Mouse (Mus musculus) midbrain, embryonic 15.5 days (tissue): ENCODE measurements at regions not wholly inside any gene's neighbourhood (a gene's known extent, or its start where the extent isn't known, plus 50 kb on each side); places are given as distances from the start of the nearest gene placed in this dataset.

Source experiments
- ATAC-seq: fragments of 200-750 bp; cut with Nextera tagmentation; replicated peaks from 2 replicates; pipeline ENCODE4 v1.8.0; 2017; ENCODE audit warnings: moderate TSS enrichment
- H3K27ac ChIP-seq: fragments of 300-500 bp; sonication (generic); 2 replicates; pipeline ENCODE4 v1.5.1; 2015; ENCODE audit warnings: mild to moderate bottlenecking, inconsistent platforms
- H3K27me3 ChIP-seq: fragments of 300-500 bp; sonication (generic); replicated peaks from 2 replicates; pipeline ENCODE4 v1.6.1; 2015; ENCODE audit warnings: inconsistent platforms
- H3K36me3 ChIP-seq: fragments of 300-500 bp; sonication (generic); replicated peaks from 2 replicates; pipeline ENCODE4 v1.6.1; 2015; ENCODE audit warnings: inconsistent platforms
- H3K4me1 ChIP-seq: fragments of 300-500 bp; sonication (generic); 2 replicates; pipeline ENCODE4 v1.6.1; 2015; ENCODE audit warnings: inconsistent platforms
- H3K4me2 ChIP-seq: fragments of 300-500 bp; sonication (generic); 2 replicates; pipeline ENCODE4 v1.6.1; 2015; ENCODE audit warnings: inconsistent platforms, mild to moderate bottlenecking, moderate library complexity
- H3K4me3 ChIP-seq: fragments of 300-500 bp; sonication (generic); 2 replicates; pipeline ENCODE4 v1.5.1; 2015; ENCODE audit warnings: mild to moderate bottlenecking, inconsistent platforms
- H3K9ac ChIP-seq: fragments of 300-500 bp; sonication (generic); 2 replicates; pipeline ENCODE4 v1.6.1; 2015; ENCODE audit warnings: mild to moderate bottlenecking, inconsistent platforms
- H3K9me3 ChIP-seq: fragments of 300-500 bp; sonication (generic); 2 replicates; pipeline ENCODE4 v1.6.1; 2016; ENCODE audit warnings: inconsistent platforms
- WGBS: fragments of 180-500 bp; shearing (Covaris S2); methylation state at CpG from one replicate; pipeline ENCODE4 v1.1.7; 2015; ENCODE audit warnings: mixed read lengths; 5-methylcytosine and 5-hydroxymethylcytosine counted together

DNA sequence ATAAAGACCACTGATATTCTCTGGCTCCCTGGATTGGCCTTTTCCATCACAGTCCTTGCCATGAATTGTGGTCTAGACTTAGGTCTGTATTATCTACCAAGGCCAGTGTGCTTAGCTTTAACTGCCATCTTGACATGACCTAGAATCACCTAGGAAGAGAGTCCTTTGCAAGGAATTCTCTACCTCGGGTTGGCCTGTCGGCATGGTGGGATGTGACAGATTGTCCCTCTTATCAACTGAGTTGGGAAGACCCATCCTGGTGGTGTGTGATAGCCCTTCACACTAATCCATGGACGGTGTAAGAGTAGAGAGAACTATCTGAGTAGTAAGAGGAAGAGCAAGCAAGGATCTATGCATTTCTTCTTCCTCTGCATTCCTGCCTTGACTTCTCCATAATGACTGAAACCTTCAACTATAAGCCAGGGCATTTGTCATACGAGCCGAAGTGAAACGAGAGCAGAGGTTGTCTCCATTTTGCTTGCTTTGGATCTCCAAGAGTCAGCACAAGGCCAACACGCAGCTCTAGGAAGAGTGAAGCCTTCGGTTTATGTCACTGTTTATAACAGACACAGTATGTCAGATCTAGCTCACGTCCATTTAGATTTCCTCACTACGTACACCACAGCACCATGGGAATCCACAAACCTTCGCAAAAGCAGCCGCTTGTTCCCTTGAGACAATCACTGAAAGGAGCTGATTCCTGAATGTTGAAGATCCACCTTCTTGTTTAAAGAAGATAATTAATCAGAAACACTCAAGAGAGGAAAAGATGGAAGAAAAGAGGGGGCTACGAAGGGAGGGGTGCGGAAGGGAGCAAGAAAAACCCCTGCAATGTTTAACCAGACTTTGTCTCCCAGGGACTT lies 190.9 kb upstream of the Rgma start:
- Histone ChIP-seq H3K4me3 (no peak overlapping the region), H3K27me3 (no peaks in the 10 kb centered on the region), H3K27ac (peak overlapping the region; percentile 78), H3K36me3 (no peaks in the 10 kb centered on the region), H3K4me2 (no peak overlapping the region), H3K4me1 (peaks cover 16% of the 10 kb centered on the region), H3K9ac (no peak overlapping the region), H3K9me3 (no peaks in the 10 kb centered on the region)
- ATAC-seq: peak; percentile 46
- 38% methylated on average over 14 of the region's 14 CpGs for WGBS

DNA sequence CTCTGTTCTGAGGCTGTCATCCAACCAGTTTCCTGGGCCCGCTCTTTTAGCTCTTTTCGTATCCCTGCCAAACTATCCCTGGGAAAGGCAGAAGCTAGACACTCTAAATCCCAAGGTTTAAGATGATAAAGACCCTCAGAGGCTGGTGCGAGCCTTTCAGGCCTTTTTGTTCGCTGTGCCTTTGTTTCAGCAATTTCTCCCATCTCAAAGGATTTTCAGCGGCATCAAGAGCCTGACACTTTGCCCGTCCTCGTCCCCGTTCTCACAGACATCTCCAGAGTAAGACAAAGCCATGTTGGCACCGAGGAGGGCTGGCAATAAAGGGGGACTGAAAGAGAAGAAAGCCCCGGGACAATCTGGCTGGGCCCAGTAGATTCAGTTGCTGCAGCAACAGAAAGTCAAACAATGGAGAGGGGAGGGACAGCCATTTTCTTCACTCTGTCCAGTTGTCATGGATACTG lies 190.2 kb upstream of the Rgma start:
- peak; percentile 88 for ATAC-seq
- H3K9me3 ChIP-seq: no peaks in the 10 kb centered on the region
- no peak overlapping the region; the same call in 1 of the 2 replicates for H3K4me2 ChIP-seq
- no peak overlapping the region for H3K9ac ChIP-seq
- H3K4me3 ChIP-seq: no peak overlapping the region
- WGBS: 8% methylated on average over 10 of the region's 10 CpGs
- no peaks in the 10 kb centered on the region for H3K36me3 ChIP-seq
- H3K27ac ChIP-seq: peak overlapping the region; percentile 78
- H3K4me1 ChIP-seq: peaks cover 16% of the 10 kb centered on the region
- no peaks in the 10 kb centered on the region for H3K27me3 ChIP-seq

DNA sequence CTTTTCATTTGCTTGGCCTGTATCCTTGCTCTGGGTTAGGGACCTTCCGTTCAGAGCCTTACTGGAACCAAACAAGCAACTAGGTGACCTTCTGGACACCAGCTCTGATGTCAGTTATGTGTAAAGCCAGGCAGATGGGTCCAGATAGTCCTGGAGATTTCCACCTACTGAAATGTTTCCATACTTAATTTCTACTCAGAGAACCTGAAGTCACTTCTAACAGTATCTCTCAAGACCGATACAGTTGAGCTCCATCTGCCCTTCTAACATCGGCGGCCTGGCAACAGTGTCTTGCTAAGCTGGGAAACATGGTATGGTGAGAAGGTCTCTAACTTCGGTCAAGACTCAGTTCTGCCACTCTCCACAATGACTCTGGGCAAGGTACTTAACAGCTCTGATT lies 189.7 kb upstream of the Rgma start:
- H3K4me1 ChIP-seq: peaks cover 16% of the 10 kb centered on the region
- H3K4me2 ChIP-seq: no peak overlapping the region
- no peaks in the 10 kb centered on the region for H3K9me3 ChIP-seq
- H3K27me3 ChIP-seq: no peaks in the 10 kb centered on the region
- H3K9ac ChIP-seq: no peak overlapping the region
- no peak overlapping the region for H3K4me3 ChIP-seq
- 50% methylated on average over 5 of the region's 5 CpGs for WGBS
- H3K27ac ChIP-seq: peak overlapping the region; percentile 78
- no peaks in the 10 kb centered on the region for H3K36me3 ChIP-seq
- peak; percentile 29 for ATAC-seq

DNA sequence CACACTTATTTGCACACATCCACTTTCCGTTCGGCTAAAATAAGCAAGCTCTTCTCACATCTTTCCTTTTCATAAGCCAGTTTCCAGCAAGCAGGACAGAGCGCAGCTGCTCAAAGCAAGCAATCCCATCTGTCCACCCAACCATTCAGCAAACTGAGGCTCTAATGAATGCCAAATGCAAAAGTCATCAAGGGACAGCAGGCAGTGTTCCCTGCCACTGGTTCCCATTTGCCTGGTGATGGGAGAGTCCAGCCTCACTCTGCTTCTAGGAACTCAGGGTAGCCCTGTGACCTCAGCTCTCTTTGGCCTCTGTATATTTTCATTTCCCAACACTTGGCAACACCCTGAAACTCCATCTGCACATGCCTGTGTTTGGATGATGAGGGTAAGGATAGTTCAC lies 188.8 kb upstream of the Rgma start:
- H3K27ac ChIP-seq: peak overlapping the region; percentile 78; the same call in 1 of the 2 replicates
- peaks cover 20% of the 10 kb centered on the region for H3K4me1 ChIP-seq
- no peak overlapping the region for H3K4me2 ChIP-seq
- no peaks in the 10 kb centered on the region for H3K27me3 ChIP-seq
- 62% methylated on average over 3 of the region's 3 CpGs for WGBS
- H3K4me3 ChIP-seq: no peak overlapping the region
- no peak overlapping the region for H3K9ac ChIP-seq
- no peak for ATAC-seq
- H3K9me3 ChIP-seq: no peaks in the 10 kb centered on the region
- H3K36me3 ChIP-seq: no peaks in the 10 kb centered on the region

DNA sequence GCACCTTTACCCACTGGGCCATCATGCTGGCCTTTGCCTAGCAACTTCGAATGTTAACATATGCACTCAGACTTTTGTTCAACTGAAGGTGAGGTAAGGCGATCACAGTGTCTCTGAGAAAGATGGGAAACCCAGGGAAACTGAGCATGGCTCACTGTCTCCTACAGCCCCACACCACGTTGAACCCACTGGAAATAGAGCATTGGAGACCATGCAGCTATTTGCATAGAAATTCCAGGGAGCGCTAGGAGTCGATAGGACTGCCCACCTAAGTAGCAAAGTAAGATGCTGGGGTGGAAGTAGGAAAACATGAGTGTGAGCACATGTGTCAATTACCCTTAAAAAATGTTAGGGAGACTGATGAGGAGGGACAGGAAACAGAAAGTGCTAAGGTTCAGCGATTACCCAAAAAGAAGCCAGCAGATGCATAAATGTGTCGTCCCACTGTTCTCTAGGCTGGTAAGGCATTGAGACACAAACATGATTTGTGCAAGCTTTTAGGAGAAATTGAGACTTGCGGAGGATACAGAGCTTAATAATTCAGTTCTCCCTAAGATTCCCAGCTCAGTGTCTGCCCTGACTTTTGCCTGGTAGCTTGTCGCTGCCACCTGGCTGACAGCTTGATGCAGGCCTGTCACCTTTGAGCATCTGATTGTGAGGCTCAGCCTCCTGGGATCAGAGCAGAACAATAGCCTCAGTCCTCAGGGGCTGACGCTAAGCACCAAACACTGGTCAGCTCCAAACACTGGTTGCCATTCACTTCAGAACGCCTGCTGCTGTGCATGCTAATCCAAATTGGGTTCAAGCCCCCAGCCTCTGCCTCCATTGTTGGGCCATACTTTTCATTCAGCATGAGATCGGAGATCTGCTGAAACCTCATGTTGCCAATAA lies 183.7 kb upstream of the Rgma start:
- peaks cover 15% of the 10 kb centered on the region for H3K4me1 ChIP-seq
- no peaks in the 10 kb centered on the region for H3K36me3 ChIP-seq
- H3K4me3 ChIP-seq: no peak overlapping the region
- H3K4me2 ChIP-seq: no peak overlapping the region
- H3K9me3 ChIP-seq: no peaks in the 10 kb centered on the region
- H3K27me3 ChIP-seq: no peaks in the 10 kb centered on the region
- H3K27ac ChIP-seq: peak overlapping the region; percentile 76
- ATAC-seq: peak; percentile 83
- H3K9ac ChIP-seq: no peak overlapping the region
- 13% methylated on average over 12 of the region's 12 CpGs for WGBS

DNA sequence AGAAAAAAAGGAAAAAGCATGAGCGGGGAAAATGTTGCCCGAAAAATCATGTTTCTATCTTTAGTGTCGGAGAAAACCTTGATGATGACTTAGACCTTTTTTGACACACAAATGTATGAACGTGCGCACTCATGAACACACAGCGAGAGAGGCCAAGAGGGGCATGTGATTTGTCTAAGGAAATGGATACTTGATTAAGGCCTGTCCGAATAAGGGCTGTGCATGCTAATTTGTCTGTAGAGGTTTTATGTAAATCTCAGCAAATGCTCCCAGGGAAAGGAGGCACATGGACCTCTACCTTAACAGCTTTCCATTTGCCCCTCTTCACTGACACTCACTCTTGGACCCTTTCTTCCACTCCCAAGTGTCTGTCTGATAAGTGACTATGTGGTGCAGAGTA lies 182.5 kb upstream of the Rgma start:
- Histone ChIP-seq H3K4me2 (no peak overlapping the region), H3K36me3 (no peaks in the 10 kb centered on the region), H3K27ac (peak overlapping the region; percentile 76), H3K4me3 (no peak overlapping the region), H3K27me3 (no peaks in the 10 kb centered on the region), H3K9me3 (no peaks in the 10 kb centered on the region), H3K4me1 (peaks cover 26% of the 10 kb centered on the region), H3K9ac (no peak overlapping the region)
- 41% methylated on average over 7 of the region's 7 CpGs for WGBS
- no peak for ATAC-seq

DNA sequence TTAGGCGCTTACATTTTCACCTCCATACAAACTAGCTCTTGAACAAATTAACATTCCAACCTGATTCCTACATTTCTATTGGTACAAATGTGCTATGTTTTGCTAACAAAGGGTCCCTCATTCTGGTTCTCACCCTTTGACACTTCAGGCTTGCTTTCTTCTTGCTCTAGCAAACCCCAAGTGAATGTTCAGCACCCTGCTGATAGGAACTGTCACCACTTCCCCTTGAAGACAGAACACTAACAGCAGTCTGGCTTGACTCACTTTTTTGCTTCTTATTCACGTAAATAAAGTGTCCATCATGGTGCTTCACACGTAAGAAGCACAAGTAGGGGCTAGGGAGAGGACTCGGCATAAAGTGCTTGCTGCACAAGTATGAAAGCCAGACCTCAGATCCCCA lies 180.0 kb upstream of the Rgma start:
- ATAC-seq: no peak
- Histone ChIP-seq H3K4me2 (no peak overlapping the region), H3K36me3 (no peaks in the 10 kb centered on the region), H3K4me1 (peaks cover 26% of the 10 kb centered on the region), H3K9me3 (no peaks in the 10 kb centered on the region), H3K4me3 (no peak overlapping the region), H3K27me3 (no peaks in the 10 kb centered on the region), H3K9ac (no peak overlapping the region), H3K27ac (no peak overlapping the region)
- 75% methylated on average over 4 of the region's 4 CpGs for WGBS

DNA sequence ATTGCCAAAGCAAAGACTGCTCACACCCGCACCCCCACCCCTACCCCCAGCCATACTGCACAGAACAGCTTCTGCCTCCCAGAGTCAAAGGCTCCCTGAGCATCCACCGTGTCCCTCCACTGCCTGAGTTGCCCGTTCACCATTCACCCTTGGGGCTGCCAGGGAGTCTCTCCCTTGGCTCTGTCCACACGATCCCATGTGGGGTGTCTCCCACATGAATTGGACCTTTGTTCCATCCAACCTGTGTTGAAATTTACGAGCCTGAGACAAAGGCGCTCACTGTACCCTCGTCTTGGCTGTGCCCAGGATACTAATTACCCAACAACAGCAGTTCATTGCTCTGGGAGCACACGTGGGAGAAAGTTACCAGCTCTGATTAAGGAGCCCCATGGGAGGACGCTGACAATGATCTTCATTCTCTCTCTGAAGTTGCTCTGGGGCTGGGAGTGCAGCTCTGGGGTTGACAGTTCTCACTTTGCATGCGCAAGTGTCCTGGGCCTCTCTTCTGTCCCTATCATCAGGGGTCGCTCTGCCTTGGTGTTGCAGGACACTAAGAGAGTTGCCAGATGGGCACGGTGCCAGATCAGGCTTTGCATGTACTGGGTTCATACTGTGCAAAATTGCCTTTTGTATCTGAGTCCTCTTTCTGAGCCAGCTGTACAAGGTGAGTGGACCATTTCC lies 178.3 kb upstream of the Rgma start:
- WGBS: 42% methylated on average over 12 of the region's 12 CpGs
- peaks cover 20% of the 10 kb centered on the region; the same call in 1 of the 2 replicates for H3K4me1 ChIP-seq
- peak overlapping the region; percentile 53 for H3K27ac ChIP-seq

DNA sequence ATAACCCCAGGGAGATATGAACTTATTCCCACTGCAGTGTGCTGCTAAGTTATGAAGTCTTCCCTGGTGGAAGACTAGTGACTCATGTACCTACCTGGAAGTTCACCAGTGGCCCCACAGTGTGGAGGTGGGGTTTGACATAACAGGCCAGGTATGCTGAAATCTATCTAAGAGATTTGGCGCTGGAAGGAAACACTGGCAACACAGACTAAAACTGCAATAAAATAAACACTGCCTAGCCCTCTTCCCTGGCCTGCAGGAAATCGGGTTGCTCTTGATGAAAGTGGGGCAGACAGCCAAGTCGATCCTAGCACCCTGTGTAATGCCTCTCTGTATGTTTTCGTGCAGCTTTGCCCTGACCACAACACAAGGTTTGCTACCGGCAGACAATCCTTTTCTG lies 177.2 kb upstream of the Rgma start:
- ATAC-seq: no peak

More for the DNA sequence above, 178.3 kb upstream of the Rgma start:
- no peak overlapping the region for H3K9ac ChIP-seq
- H3K27me3 ChIP-seq: no peaks in the 10 kb centered on the region
- H3K4me2 ChIP-seq: no peak overlapping the region
- no peak overlapping the region for H3K4me3 ChIP-seq
- ATAC-seq: peak; percentile 87
- H3K9me3 ChIP-seq: no peaks in the 10 kb centered on the region
- no peaks in the 10 kb centered on the region for H3K36me3 ChIP-seq

DNA sequence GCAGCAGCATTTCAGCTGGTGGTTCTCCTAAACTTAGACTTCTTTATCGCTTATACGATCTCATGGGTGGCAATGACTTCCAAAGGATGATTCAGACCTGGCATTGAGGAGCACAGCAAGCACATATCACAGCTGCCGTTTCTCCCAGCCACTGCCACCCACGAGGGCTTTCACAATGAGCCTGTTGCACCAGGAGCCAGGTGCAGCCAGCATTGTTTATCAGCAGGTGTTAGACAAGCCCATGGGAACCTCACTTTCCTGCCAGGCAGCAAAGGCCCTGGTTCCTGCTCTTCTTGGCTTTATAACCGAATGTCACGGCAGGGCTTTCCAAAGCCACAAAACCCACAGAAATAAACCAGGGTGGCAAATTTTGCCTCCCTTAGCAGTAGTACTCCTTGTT lies 175.3 kb upstream of the Rgma start:
- Histone ChIP-seq H3K36me3 (0 out of 2 replicates have a peak, but pooled peaks cover 4% of the 10 kb centered on the region), H3K27me3 (no peaks in the 10 kb centered on the region), H3K9ac (no peak overlapping the region), H3K4me3 (no peak overlapping the region), H3K4me2 (no peak overlapping the region), H3K9me3 (peaks cover 4% of the 10 kb centered on the region), H3K27ac (no peak overlapping the region), H3K4me1 (peaks cover 14% of the 10 kb centered on the region; the same call in 1 of the 2 replicates)
- ATAC-seq: no peak
- WGBS: 82% methylated on average over 6 of the region's 6 CpGs

More for the DNA sequence above, 177.2 kb upstream of the Rgma start:
- no peak overlapping the region for H3K4me3 ChIP-seq
- H3K27ac ChIP-seq: peak overlapping the region; percentile 53; the same call in 1 of the 2 replicates
- H3K4me2 ChIP-seq: no peak overlapping the region
- H3K27me3 ChIP-seq: no peaks in the 10 kb centered on the region
- H3K9ac ChIP-seq: no peak overlapping the region
- H3K36me3 ChIP-seq: no peaks in the 10 kb centered on the region
- WGBS: 82% methylated on average over 5 of the region's 5 CpGs
- H3K9me3 ChIP-seq: no peaks in the 10 kb centered on the region
- peaks cover 14% of the 10 kb centered on the region; the same call in 1 of the 2 replicates for H3K4me1 ChIP-seq

DNA sequence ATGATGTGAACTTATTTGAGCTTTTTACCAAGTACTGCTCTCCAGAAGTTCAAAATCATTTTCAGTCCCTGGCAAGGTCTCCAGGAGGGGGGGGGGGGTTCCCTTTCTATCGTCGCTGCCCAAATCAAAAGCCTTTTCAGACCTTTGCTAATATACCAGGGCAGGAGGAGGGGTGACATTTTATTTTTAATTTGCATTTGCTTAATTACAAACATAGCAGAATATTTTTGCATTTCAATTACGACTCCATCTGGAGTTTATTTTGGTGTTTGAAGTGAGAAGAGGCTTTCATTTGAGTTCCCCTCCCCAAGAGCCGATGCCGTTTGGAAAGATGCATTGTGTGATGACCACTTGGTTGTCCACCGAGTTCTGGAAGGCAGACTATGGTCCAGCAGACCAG lies 174.0 kb upstream of the Rgma start:
- Histone ChIP-seq H3K36me3 (0 out of 2 replicates have a peak, but pooled peaks cover 4% of the 10 kb centered on the region), H3K27me3 (no peaks in the 10 kb centered on the region), H3K9me3 (peaks cover 4% of the 10 kb centered on the region), H3K4me1 (peaks cover 14% of the 10 kb centered on the region), H3K4me3 (no peak overlapping the region), H3K4me2 (no peak overlapping the region), H3K9ac (no peak overlapping the region), H3K27ac (no peak overlapping the region)
- ATAC-seq: no peak
- WGBS: 47% methylated on average over 6 of the region's 6 CpGs
